Mouse (Mus musculus): ENCODE results near the gene Ofcc1.

DNA sequence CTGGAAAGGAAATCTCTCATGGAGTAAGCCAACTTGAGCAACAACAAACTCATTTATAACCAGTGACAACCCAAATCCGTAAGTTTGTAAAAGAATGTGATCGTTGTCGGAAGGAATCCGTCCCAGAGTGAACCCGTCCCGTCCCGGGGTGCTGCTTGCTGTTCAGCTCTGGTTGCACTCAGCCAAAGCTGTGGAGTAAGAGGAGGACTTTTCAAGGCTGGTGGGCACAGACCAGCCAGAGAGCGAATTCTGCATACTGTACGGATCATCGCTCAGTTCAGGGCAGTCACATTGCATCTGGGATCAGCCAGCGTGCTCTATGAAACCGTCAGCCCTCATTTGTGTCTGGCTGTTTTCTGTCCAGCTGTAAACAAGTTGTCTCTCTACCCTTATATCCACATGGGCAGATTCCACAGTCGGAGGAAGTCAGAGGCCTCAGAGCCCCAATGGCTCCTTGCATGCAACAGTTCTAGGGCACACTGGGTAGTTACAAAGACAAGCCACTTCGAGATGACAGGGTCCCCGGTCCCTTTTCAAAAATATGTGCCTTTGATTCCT is 75.9 kb downstream of the Ofcc1 start:
- no peak for TF ChIP-seq POLR2A (IDR thresholded peaks at IDR 0.05; ENCODE audit: borderline replicate concordance, extremely low read depth, low read depth, low read length)
- no peak for TF ChIP-seq CTCF (IDR thresholded peaks at IDR 0.05; ENCODE audit: insufficient read depth, low read length)
